ENCODE assay signal across 7 mouse cellular contexts in the genomic region with DNA sequence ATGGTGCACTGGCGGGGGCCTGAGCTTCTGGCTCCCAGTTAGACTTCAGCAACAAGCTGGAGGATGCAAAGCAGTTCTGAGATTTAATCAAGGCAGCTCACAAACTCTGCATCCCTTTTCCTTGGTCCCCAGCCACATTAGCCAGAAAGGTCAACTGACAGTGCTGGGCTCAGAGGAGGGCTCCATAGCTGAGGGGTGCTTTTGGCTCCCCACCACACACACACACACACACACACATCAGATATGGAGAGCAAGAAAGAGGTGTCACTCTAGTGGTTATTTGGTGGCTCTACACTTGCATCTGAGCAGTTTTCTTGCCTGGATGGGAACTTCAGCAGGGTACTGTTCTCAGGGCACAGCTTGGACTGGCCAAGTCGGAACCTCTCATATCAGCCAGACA. TPM values are rescaled to one million over a fixed set of nuclear protein-coding genes. Genes with fewer than 3 reads are reported as not detected.
DNase-seq lines count a peak whose midpoint lies in the region; ATAC-seq and TF ChIP-seq lines count a peak whose summit lies in the region.

No protein-coding gene starts in this region.

- H3K4me2 ChIP-seq in heart, embryonic 16.5 days (ENCODE audit: low read depth, low read length) = peak overlapping the region; percentile 83
- H3K4me2 ChIP-seq in lung, embryonic 16.5 days (ENCODE audit: low read depth, low read length) = peak overlapping the region; percentile 91
- peak overlapping the region; percentile 64 for H3K4me2 ChIP-seq in stomach, postnatal 0 days (replicated peaks; ENCODE audit: low read depth)

- 28% methylated on average over 2 of the region's 2 CpGs for WGBS in heart, embryonic 16.5 days
- 18% methylated on average over 2 of the region's 2 CpGs for WGBS in lung, embryonic 16.5 days
- WGBS in stomach, postnatal 0 days = 27% methylated on average over 2 of the region's 2 CpGs

- peak; percentile 68 for ATAC-seq in heart, embryonic 16.5 days (replicated peaks; ENCODE audit: extremely low read depth, insufficient read depth, low FRiP score)
- peak; percentile 49; the same call in 1 of the 2 replicates for ATAC-seq in lung, embryonic 16.5 days (ENCODE audit: low read depth)
- ATAC-seq in stomach, postnatal 0 days (ENCODE audit: low FRiP score, low TSS enrichment) = peak; percentile 62

- no peaks in the 10 kb centered on the region for H3K9me3 ChIP-seq in heart, embryonic 16.5 days (replicated peaks; ENCODE audit: control insufficient read depth, low read length)
- H3K9me3 ChIP-seq in lung, embryonic 16.5 days (ENCODE audit: control insufficient read depth, low read length) = no peaks in the 10 kb centered on the region
- no peaks in the 10 kb centered on the region for H3K9me3 ChIP-seq in stomach, postnatal 0 days (ENCODE audit: control insufficient read depth, low read length)

- H3K27ac ChIP-seq in testis, adult 2 months (ENCODE audit: control insufficient read depth, insufficient read depth, low read depth, low read length) = peak overlapping the region; percentile 78
- H3K27ac ChIP-seq in heart, embryonic 16.5 days (ENCODE audit: low read length) = peak overlapping the region; percentile 91
- peak overlapping the region; percentile 63 for H3K27ac ChIP-seq in lung, embryonic 16.5 days (ENCODE audit: low read length)
- peak overlapping the region; percentile 96 for H3K27ac ChIP-seq in stomach, postnatal 0 days (replicated peaks)

- no peak; the same call in 1 of the 2 replicates for TF ChIP-seq CTCF in testis, adult 2 months (IDR thresholded peaks at IDR 0.05; ENCODE audit: control insufficient read depth, insufficient read depth, insufficient replicate concordance, low read depth, low read length)
- peak; percentile 70 for TF ChIP-seq CTCF in stomach, postnatal 0 days (IDR thresholded peaks at IDR 0.05; ENCODE audit: low read depth)

- no peaks in the 10 kb centered on the region for H3K27me3 ChIP-seq in testis, adult 2 months (ENCODE audit: control insufficient read depth, insufficient read depth, low read length)
- no peaks in the 10 kb centered on the region; the same call in 1 of the 2 replicates for H3K27me3 ChIP-seq in heart, embryonic 16.5 days (ENCODE audit: control insufficient read depth, insufficient read depth, low read length)
- H3K27me3 ChIP-seq in lung, embryonic 16.5 days (ENCODE audit: control insufficient read depth, insufficient read depth, low read depth, low read length) = no peaks in the 10 kb centered on the region
- no peaks in the 10 kb centered on the region for H3K27me3 ChIP-seq in stomach, postnatal 0 days (ENCODE audit: control insufficient read depth, insufficient read depth, low read length)

- TF ChIP-seq POLR2A in testis, adult 2 months (IDR thresholded peaks at IDR 0.05; ENCODE audit: control insufficient read depth, low read depth, low read length) = no peak

- H3K9ac ChIP-seq in heart, embryonic 16.5 days (ENCODE audit: low read length) = peak overlapping the region; percentile 81
- peak overlapping the region; percentile 61 for H3K9ac ChIP-seq in lung, embryonic 16.5 days (ENCODE audit: low read length)
- H3K9ac ChIP-seq in stomach, postnatal 0 days (ENCODE audit: low read length) = peak overlapping the region; percentile 80

- H3K4me1 ChIP-seq in testis, adult 2 months (ENCODE audit: control insufficient read depth, insufficient read depth, low read length) = peaks cover 2% of the 10 kb centered on the region
- peaks cover 16% of the 10 kb centered on the region for H3K4me1 ChIP-seq in heart, embryonic 16.5 days (ENCODE audit: control insufficient read depth, insufficient read depth, low read length)
- peaks cover 4% of the 10 kb centered on the region; the same call in 1 of the 2 replicates for H3K4me1 ChIP-seq in lung, embryonic 16.5 days (replicated peaks; ENCODE audit: control insufficient read depth, insufficient read depth, low read length)
- no peaks in the 10 kb centered on the region for H3K4me1 ChIP-seq in stomach, postnatal 0 days (replicated peaks; ENCODE audit: control insufficient read depth, insufficient read depth)

- no peak for TF ChIP-seq EP300 in stomach, postnatal 0 days (optimal IDR thresholded peaks at IDR 0.05)

- H3K4me3 ChIP-seq in testis, adult 2 months (ENCODE audit: control insufficient read depth, low read depth, low read length) = peak overlapping the region; percentile 52
- peak overlapping the region; percentile 64 for H3K4me3 ChIP-seq in heart, embryonic 16.5 days (ENCODE audit: low read length)
- H3K4me3 ChIP-seq in lung, embryonic 16.5 days (ENCODE audit: low read length) = peak overlapping the region; percentile 56
- peak overlapping the region; percentile 54 for H3K4me3 ChIP-seq in stomach, postnatal 0 days (ENCODE audit: low read depth, low read length)

- H3K36me3 ChIP-seq in testis, adult 2 months (ENCODE audit: control insufficient read depth, insufficient read depth, low read length) = no peaks in the 10 kb centered on the region
- H3K36me3 ChIP-seq in heart, embryonic 16.5 days (ENCODE audit: control insufficient read depth, insufficient read depth) = no peaks in the 10 kb centered on the region
- H3K36me3 ChIP-seq in lung, embryonic 16.5 days (ENCODE audit: control insufficient read depth, insufficient read depth, low read length) = no peaks in the 10 kb centered on the region
- H3K36me3 ChIP-seq in stomach, postnatal 0 days (ENCODE audit: control insufficient read depth, insufficient read depth, low read length) = no peaks in the 10 kb centered on the region

- DNase-seq in testis, postnatal 14 days (ENCODE audit: low spot score) = no peak
- DNase-seq in stomach, postnatal 0 days (ENCODE audit: low spot score) = peak; percentile 24
- no peak for DNase-seq in frontal cortex, postnatal 14 days (ENCODE audit: low spot score in 2 of 2)
- no peak for DNase-seq in right cerebral cortex, adult 18-20 months

RNA-seq across cellular contexts. Expression of a gene that starts 0.5 kb away (rescaled TPM):
- polyA plus RNA-seq in testis, adult 2 months (2012; rRNA removed) = 5.9 and 13.2 TPM in 2 replicates
- polyA plus RNA-seq in heart, embryonic 16.5 days (2015; fragmentation: Nextera tagmentation; extraction: Ambion mirVana) = 148 and 158 TPM in 2 replicates
- polyA plus RNA-seq in lung, embryonic 16.5 days (2015; fragmentation: Nextera tagmentation; extraction: Ambion mirVana) = 45.5 and 48.6 TPM in 2 replicates
- 253 and 256 TPM in 2 replicates for polyA plus RNA-seq in stomach, postnatal 0 days (2015; fragmentation: Nextera tagmentation; extraction: Ambion mirVana)

RNA-seq across cellular contexts. Expression of a gene that starts 48.6 kb away (rescaled TPM):
- polyA plus RNA-seq in testis, adult 2 months (2012; rRNA removed) = 21.8 and 23.4 TPM in 2 replicates
- polyA plus RNA-seq in heart, embryonic 16.5 days (2015; fragmentation: Nextera tagmentation; extraction: Ambion mirVana) = 0.16 TPM in 1 of 2 replicates, not detected in the other
- polyA plus RNA-seq in lung, embryonic 16.5 days (2015; fragmentation: Nextera tagmentation; extraction: Ambion mirVana) = not detected in 2 replicates
- polyA plus RNA-seq in stomach, postnatal 0 days (2015; fragmentation: Nextera tagmentation; extraction: Ambion mirVana) = 0.11 TPM in 1 of 2 replicates, not detected in the other

Comparison
In these comparisons a context has a peak if more than half of its experiments do, and no peak if none do; other contexts are left out.
1. RNA of a gene that starts 48.6 kb away (polyA plus RNA-seq): 21.8 to 23.4 TPM in testis, adult 2 months; 0.11 TPM in stomach, postnatal 0 days, not detected in lung, embryonic 16.5 days and 0.16 TPM in heart, embryonic 16.5 days; every median in the first group is over 10 times any median in the second.
2. Peak in every context shown above with its lines, with median percentiles within 50 percentile points of each other: H3K27ac ChIP-seq, H3K4me3 ChIP-seq, ATAC-seq, H3K4me2 ChIP-seq and H3K9ac ChIP-seq.